Mouse (Mus musculus): ENCODE results near the gene Gm26920.

GRCm38 (mm10) chr7:30030677-30031076 is 59.5 kb downstream of the Gm26920 start:
- TF ChIP-seq ZNF384 (IDR thresholded peaks at IDR 0.05; ENCODE audit: low read depth, low read length) (no peak), HCFC1 (IDR thresholded peaks at IDR 0.05; ENCODE audit: borderline replicate concordance, insufficient read depth, low read length) (no peak), ZC3H11A (IDR thresholded peaks at IDR 0.05; ENCODE audit: borderline replicate concordance, low read depth, low read length) (no peak), CHD2 (IDR thresholded peaks at IDR 0.05; ENCODE audit: low read depth, low read length) (no peak), MAFK (IDR thresholded peaks at IDR 0.05; ENCODE audit: insufficient read depth, low read depth, low read length) (no peak)

Measured in ES-E14 (cell line).